Mouse (Mus musculus) G1E (cell line): ENCODE measurements around the gene Rbck1. TPM values are rescaled to one million over a fixed set of nuclear protein-coding genes. Genes with fewer than 3 reads are reported as not detected.

ENCODE experiments used
- ATAC-seq: 2 replicates; pipeline ENCODE4 v1.8.0; 2016; ENCODE audit warnings: mild to moderate bottlenecking; ENCODE audit not compliant: insufficient number of reproducible peaks, poor library complexity, low FRiP score, severe bottlenecking; ENCODE audit errors: extremely low read depth
- DNase-seq: peaks from one replicate; pipeline ENCODE4 v3.0.0; 2012; ENCODE audit warnings: low spot score
- H3K27me3 ChIP-seq: 2 replicates; pipeline ENCODE4 v1.6.1; 2012; ENCODE audit warnings: mild to moderate bottlenecking, low read length, inconsistent platforms; ENCODE audit not compliant: insufficient read depth
- H3K36me3 ChIP-seq: replicated peaks from 2 replicates; pipeline ENCODE3; 2012; ENCODE audit warnings: mild to moderate bottlenecking, inconsistent platforms
- H3K4me1 ChIP-seq: 2 replicates; pipeline ENCODE4 v1.6.1; 2012; ENCODE audit warnings: low read depth, low read length, inconsistent platforms, mixed read lengths; ENCODE audit not compliant: insufficient read depth
- H3K4me3 ChIP-seq: 2 replicates; pipeline ENCODE4 v1.5.1; 2012; ENCODE audit warnings: low read depth, mild to moderate bottlenecking, inconsistent platforms, low read length, moderate library complexity, mixed read lengths
- H3K9me3 ChIP-seq: replicated peaks from 2 replicates; pipeline ENCODE4 v1.6.1; 2012; ENCODE audit warnings: inconsistent platforms
- CTCF ChIP-seq: IDR thresholded peaks from 2 replicates; pipeline ENCODE4 v1.5.1; 2012; ENCODE audit warnings: low read depth, low read length, inconsistent platforms, mixed read lengths
- GATA1 ChIP-seq: IDR thresholded peaks from 2 replicates; pipeline ENCODE4 v1.6.1; 2012; ENCODE audit warnings: borderline replicate concordance, low read length, inconsistent platforms, mixed read lengths
- GATA2 ChIP-seq: IDR thresholded peaks from 2 replicates; pipeline ENCODE4 v1.6.1; 2012; ENCODE audit warnings: low read depth, low read length, inconsistent platforms, borderline replicate concordance
- POLR2AphosphoS5 ChIP-seq: IDR thresholded peaks from 2 replicates; pipeline ENCODE4 v1.6.1; 2012; ENCODE audit warnings: low read depth, low read length, inconsistent platforms; ENCODE audit not compliant: insufficient replicate concordance
- TAL1 ChIP-seq: conservative IDR thresholded peaks from 2 replicates; pipeline ENCODE4 v1.6.1; 2012; ENCODE audit warnings: low read depth, low read length, inconsistent platforms, mixed read lengths
- polyA plus RNA-seq: library from polyadenylated mRNA; stranded (reverse); fragments of >175 nt; gene quantifications from 2 replicates; pipeline ENCODE4 v1.2.3, GENCODE M21; 2012
- total RNA-seq, 2 experiments: library from RNA; stranded (forward) in 1 of 2; stranded (reverse) in 1 of 2; fragments of 200-1000 nt in 1 of 2; fragments of >200 nt in 1 of 2; fragmentation: Nextera tagmentation in 1 of 2; gene quantifications; 2 replicates each; pipeline ENCODE4 v1.2.3; 2014 to 2017

Gene Rbck1
- total and polyA plus RNA-seq, 3 experiments = 59.9 to 232 (median 156) TPM

DNA sequence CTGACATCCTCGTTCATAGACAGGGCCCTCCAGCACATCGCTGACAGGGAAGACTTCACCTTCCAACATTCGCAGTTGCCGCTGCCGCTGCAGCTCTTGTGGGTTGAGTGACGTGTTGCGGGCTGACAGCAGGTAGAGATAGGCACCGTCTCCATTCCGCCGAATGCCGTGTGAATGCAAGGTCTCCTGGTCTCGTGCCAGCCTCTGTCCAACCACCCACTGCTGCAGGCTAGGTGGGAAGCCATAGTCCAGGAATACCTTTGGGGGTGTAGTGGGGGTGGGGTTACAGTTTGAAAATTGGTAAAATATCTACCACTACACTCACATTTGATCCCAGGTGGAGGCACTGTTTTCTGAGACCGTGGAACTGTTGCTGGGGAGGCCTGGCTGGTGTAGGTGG is 6.3 kb downstream of the Rbck1 start:
- H3K9me3 ChIP-seq = no peaks in the 10 kb centered on the region
- no peaks in the 10 kb centered on the region for H3K27me3 ChIP-seq
- no peak for ATAC-seq
- DNase-seq = no peak
- H3K36me3 ChIP-seq = peaks cover 99% of the 10 kb centered on the region
- H3K4me1 ChIP-seq = peaks cover 68% of the 10 kb centered on the region
- no peak overlapping the region for H3K4me3 ChIP-seq
- no peak for TF ChIP-seq CTCF
- no peak for TF ChIP-seq GATA2
- TF ChIP-seq GATA1 = no peak

DNA sequence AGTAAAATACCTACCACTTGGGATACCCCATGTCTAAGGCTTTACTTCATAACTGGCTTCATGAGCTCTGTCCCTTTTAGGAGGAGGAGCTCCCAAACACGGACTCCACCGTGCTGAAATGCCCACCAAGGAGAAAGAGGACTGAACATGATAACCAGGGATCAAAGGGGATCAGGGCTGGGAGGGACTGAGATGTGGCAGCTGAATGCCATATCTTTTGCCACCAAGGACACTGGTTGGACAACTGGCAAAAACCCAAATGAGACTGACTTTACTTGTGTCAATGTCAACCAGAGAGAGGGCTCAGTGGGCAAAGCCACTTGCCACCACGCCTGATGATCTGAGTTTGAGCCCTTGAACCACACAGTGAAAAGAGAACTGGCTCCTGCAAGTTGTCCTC is 7.6 kb downstream of the Rbck1 start:
- TF ChIP-seq TAL1 = no peak
- TF ChIP-seq CTCF = no peak
- no peak for TF ChIP-seq POLR2AphosphoS5
- no peak for TF ChIP-seq GATA1
- TF ChIP-seq GATA2 = no peak
- no peak for DNase-seq
- Histone ChIP-seq H3K9me3 (no peaks in the 10 kb centered on the region), H3K27me3 (no peaks in the 10 kb centered on the region), H3K36me3 (peaks cover 99% of the 10 kb centered on the region), H3K4me3 (no peak overlapping the region), H3K4me1 (peaks cover 55% of the 10 kb centered on the region)
- no peak for ATAC-seq

DNA sequence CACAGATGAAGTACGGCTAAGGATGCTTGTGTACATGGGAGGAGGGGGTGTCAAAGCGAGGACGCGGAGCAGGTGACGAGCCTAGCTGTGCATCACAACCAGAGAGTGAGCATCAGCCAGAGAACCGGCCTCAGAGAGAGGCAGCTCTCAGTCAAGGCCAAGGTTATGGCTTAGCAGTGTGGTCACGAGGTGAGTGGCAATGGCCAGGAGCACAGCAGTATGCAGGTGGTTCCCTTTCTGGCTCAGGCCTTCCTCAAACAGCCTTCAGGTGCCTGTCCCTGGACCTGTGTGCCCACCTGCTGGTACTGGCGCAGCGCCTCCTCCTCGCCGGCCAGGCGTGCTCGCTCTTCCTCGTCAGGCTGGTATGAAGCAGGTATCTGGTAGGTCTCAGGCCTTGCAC is 8.5 kb downstream of the Rbck1 start:
- Histone ChIP-seq H3K9me3 (no peaks in the 10 kb centered on the region), H3K36me3 (peaks cover 99% of the 10 kb centered on the region), H3K4me3 (no peak overlapping the region), H3K4me1 (peaks cover 47% of the 10 kb centered on the region), H3K27me3 (no peaks in the 10 kb centered on the region)
- TF ChIP-seq CTCF (no peak), GATA2 (no peak), TAL1 (no peak)
- ATAC-seq (0 out of 2 replicates have a peak, but pooled peaks have one; percentile 4), DNase-seq (no peak)

DNA sequence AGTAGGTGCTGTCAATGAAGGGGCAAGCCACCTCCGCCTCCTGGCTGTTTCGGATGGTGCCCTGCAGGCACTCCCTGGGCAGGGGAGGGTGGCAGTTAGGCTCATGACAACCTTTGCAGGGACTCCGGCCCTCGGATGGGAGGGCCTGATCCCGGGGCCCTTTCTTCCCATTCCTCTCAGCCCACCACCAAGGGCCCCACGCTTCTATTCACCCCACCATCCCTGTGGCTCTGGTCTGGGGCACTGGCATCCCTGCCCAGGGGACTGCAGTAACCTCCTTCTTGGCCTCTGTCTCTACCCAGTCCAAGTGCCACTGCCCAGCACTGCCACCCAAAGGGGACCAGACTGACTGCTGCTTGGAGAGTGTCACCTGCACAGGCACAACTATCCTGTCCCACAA is 10.3 kb downstream of the Rbck1 start:
- TF ChIP-seq POLR2AphosphoS5 (no peak), CTCF (no peak), TAL1 (no peak), GATA1 (no peak), GATA2 (no peak)
- DNase-seq (no peak), ATAC-seq (no peak)
- Histone ChIP-seq H3K27me3 (no peaks in the 10 kb centered on the region), H3K4me3 (no peak overlapping the region), H3K36me3 (peaks cover 98% of the 10 kb centered on the region), H3K4me1 (peaks cover 36% of the 10 kb centered on the region), H3K9me3 (no peaks in the 10 kb centered on the region)

DNA sequence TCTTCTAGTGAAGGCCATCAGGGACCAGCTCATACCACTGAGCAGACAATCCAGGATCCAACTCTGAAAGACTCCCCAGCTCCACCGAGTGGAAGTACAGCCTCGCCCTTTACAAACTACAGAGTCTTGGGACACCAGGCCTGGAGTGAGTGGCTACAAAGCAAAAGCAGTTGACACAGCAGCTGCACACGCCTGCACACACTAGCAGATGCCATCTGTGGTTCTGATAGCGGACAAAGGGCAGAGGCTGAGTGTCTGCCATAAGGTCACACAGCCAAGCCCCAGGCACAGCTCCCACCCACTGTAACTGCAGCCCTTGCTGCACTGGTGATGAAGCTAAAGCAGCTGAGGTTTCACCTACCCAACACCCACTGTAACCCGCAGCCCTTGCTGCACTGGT is 10.9 kb downstream of the Rbck1 start:
- TF ChIP-seq GATA2 (no peak), POLR2AphosphoS5 (no peak), TAL1 (no peak), GATA1 (no peak), CTCF (no peak)
- DNase-seq = no peak
- Histone ChIP-seq H3K4me3 (no peak overlapping the region), H3K4me1 (peaks cover 30% of the 10 kb centered on the region), H3K27me3 (no peaks in the 10 kb centered on the region), H3K36me3 (peaks cover 98% of the 10 kb centered on the region), H3K9me3 (no peaks in the 10 kb centered on the region)
- ATAC-seq = no peak

DNA sequence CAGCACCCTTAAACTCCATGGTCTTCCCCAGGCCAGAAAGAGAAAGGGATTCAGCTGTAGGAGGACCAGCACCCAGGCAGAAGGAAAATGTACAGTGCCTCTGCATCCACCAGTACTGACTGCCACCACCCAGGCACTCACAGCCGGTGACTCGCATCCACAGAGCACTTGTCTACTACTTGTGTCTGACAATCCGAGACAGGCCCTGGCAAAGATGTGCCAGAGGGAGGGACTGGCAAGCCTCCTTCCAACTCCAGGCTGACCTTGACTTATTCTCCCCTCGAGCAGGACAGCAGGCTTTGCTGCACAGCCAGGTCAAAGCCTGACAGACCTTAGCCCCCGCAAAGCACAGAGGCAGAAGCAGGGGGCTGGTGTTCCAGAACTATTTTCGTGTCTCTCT is 15.4 kb downstream of the Rbck1 start:
- DNase-seq (no peak), ATAC-seq (no peak)
- TF ChIP-seq CTCF (no peak), GATA2 (no peak), TAL1 (no peak), POLR2AphosphoS5 (no peak), GATA1 (no peak)
- H3K4me1 ChIP-seq = peaks cover 5% of the 10 kb centered on the region; the same call in 1 of the 2 replicates
- H3K4me3 ChIP-seq = no peak overlapping the region
- no peaks in the 10 kb centered on the region for H3K9me3 ChIP-seq
- peaks cover 99% of the 10 kb centered on the region for H3K36me3 ChIP-seq
- no peaks in the 10 kb centered on the region for H3K27me3 ChIP-seq

DNA sequence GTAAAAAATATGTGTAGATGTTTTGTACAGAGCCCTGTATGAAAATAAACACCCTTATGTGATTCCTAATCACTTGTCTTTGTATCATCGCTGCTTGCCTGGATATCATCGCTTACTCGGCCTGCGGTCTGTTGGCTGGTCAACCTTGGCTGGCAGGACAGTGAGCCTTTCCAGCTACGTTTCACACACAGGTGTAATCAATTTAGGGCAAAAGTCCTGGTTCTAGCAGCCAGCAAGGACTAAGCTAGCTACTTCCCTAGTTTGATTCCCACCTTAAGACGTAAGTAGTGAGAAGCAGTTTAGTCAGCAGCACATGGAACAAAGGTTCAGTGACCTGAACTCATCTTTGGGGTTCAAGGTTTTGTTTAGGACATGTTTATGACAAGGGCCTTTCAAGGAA is 18.5 kb downstream of the Rbck1 start:
- Histone ChIP-seq H3K36me3 (peaks cover 99% of the 10 kb centered on the region), H3K4me1 (peaks cover 2% of the 10 kb centered on the region; the same call in 1 of the 2 replicates), H3K4me3 (no peak overlapping the region), H3K27me3 (no peaks in the 10 kb centered on the region), H3K9me3 (no peaks in the 10 kb centered on the region)
- ATAC-seq (no peak), DNase-seq (no peak)
- TF ChIP-seq POLR2AphosphoS5 (no peak), CTCF (no peak), GATA2 (no peak), TAL1 (no peak), GATA1 (no peak)
